Mouse (Mus musculus): Measurements from ENCODE around the gene Cpxm2. TPM values are rescaled to one million over a fixed set of nuclear protein-coding genes. Genes with fewer than 3 reads are reported as not detected.

Gene Cpxm2
- total and polyA plus RNA-seq, 3 experiments: not detected

DNA sequence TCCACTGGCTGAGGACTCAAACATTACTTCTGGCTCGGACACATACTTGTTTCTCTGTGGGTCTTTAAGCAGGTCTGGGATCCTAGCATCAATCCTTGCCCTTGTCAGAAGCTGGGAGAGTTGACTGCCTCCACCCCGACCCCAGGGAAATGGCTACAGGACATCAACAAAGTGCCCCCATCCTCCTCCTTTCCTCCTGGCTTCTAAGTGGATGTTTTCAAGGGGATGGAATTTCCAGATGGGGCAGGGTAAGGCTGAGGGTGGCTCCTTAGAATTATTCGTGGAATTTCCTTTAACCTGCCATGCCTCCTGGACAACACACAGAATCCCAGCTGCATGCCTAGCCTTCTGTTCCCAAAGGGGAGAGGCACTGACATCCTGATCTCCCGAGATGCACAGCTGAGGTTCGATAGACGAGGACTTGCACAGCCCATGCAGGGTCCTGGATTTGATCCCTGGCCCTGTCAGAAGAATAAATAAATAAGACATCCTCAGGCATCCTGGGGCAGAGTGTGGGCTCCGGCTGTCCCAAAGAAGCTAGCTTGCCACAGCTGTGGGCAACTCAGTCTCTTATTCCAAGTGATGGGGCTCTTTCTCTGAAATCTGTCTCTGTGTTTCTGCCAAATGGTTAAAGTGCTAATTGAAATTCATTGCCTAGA lies 43.4 kb upstream of the Cpxm2 start:
- no peak overlapping the region for H3K4me2 ChIP-seq (ENCODE audit: insufficient read depth, low read depth, poor library complexity, severe bottlenecking)
- dilution Hi-C loops (cut with MboI; ENCODE audit: extremely low pct_ligation_motif_present, extremely low pct_unique_long_range_greater_than_20kb, low sequenced_read_pairs) (no loop called here), in situ Hi-C loops (cut with MboI; ENCODE audit: low pct_ligation_motif_present, low pct_unique_long_range_greater_than_20kb, low sequenced_read_pairs) (no loop called here)
- H3K4me3 ChIP-seq (replicated peaks in 1 of 3; ENCODE audit: low read depth in 2 of 3, low read length in 2 of 3, poor library complexity in 1 of 3): no peak overlapping the region
- H3K4me1 ChIP-seq (ENCODE audit: control insufficient read depth in 1 of 2, insufficient read depth in 2 of 2): no peaks in the 10 kb centered on the region
- TF ChIP-seq NELFE (IDR thresholded peaks at IDR 0.05; ENCODE audit: low read depth, low read length) (no peak), UBTF (IDR thresholded peaks at IDR 0.05; ENCODE audit: low read depth, low read length) (no peak), BHLHE40 (IDR thresholded peaks at IDR 0.05; ENCODE audit: low read depth, low read length) (no peak), JUN (IDR thresholded peaks at IDR 0.05; ENCODE audit: insufficient read depth, low read depth, low read length) (no peak), HCFC1 (IDR thresholded peaks at IDR 0.05; ENCODE audit: low read depth, low read length) (no peak), MEF2A (IDR thresholded peaks at IDR 0.05; ENCODE audit: borderline replicate concordance, low read depth, low read length) (no peak), ZMIZ1 (IDR thresholded peaks at IDR 0.05; ENCODE audit: low read depth, low read length) (no peak)
- H3K27ac ChIP-seq (ENCODE audit: insufficient read depth, low read depth): no peak overlapping the region
- no peak overlapping the region for H3K9ac ChIP-seq (ENCODE audit: insufficient read depth, low read depth)
- H3K79me2 ChIP-seq (replicated peaks; ENCODE audit: control insufficient read depth, extremely low read depth, insufficient read depth, poor library complexity, severe bottlenecking): no peaks in the 10 kb centered on the region
- no peaks in the 10 kb centered on the region for H3K9me3 ChIP-seq (replicated peaks; ENCODE audit: low read length)
- DNase-seq (ENCODE audit: extremely low read depth): no peak
- peaks cover 95% of the 10 kb centered on the region for H3K27me3 ChIP-seq (replicated peaks)
- no peaks in the 10 kb centered on the region for H3K36me3 ChIP-seq (replicated peaks in 1 of 2; ENCODE audit: control insufficient read depth in 1 of 2, insufficient read depth in 1 of 2, low read length in 1 of 2)

DNA sequence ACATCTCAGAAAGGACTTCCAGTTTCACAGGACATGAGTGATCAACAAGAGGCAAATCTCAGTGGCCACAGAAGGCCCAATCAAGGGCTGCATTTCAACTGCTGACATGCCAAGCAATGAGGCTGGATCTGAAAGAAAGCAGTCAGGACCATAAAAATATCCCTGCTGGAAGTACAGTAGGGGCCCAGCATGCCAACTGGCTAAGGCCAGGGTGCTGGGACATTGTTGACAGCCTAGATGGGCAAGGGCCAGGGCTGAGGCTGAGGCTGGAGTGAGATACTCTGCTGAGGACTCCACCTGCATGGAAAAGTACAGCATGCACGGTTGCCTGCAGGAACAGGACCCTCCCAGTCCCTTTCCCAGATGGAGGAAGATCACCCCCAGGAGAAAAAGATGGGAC lies 42.0 kb upstream of the Cpxm2 start:
- Histone ChIP-seq H3K36me3 (replicated peaks in 1 of 2; ENCODE audit: control insufficient read depth in 1 of 2, insufficient read depth in 1 of 2, low read length in 1 of 2) (no peaks in the 10 kb centered on the region), H3K9me3 (replicated peaks; ENCODE audit: low read length) (no peaks in the 10 kb centered on the region), H3K9ac (ENCODE audit: insufficient read depth, low read depth) (no peak overlapping the region), H3K27ac (ENCODE audit: insufficient read depth, low read depth) (no peak overlapping the region), H3K27me3 (replicated peaks) (peaks cover 95% of the 10 kb centered on the region), H3K4me1 (ENCODE audit: control insufficient read depth in 1 of 2, insufficient read depth in 2 of 2) (no peaks in the 10 kb centered on the region), H3K4me2 (ENCODE audit: insufficient read depth, low read depth, poor library complexity, severe bottlenecking) (no peak overlapping the region), H3K79me2 (replicated peaks; ENCODE audit: control insufficient read depth, extremely low read depth, insufficient read depth, poor library complexity, severe bottlenecking) (no peaks in the 10 kb centered on the region), H3K4me3 (replicated peaks in 1 of 3; ENCODE audit: low read depth in 2 of 3, low read length in 2 of 3, poor library complexity in 1 of 3) (no peak overlapping the region)
- dilution Hi-C loops (cut with MboI; ENCODE audit: extremely low pct_ligation_motif_present, extremely low pct_unique_long_range_greater_than_20kb, low sequenced_read_pairs): no loop called here
- TF ChIP-seq SIN3A (IDR thresholded peaks at IDR 0.05; ENCODE audit: low read length): no peak
- no peak for TF ChIP-seq HCFC1 (IDR thresholded peaks at IDR 0.05; ENCODE audit: low read depth, low read length)
- TF ChIP-seq ELF1 (IDR thresholded peaks at IDR 0.05; ENCODE audit: low read depth, low read length): no peak
- TF ChIP-seq USF2 (conservative IDR thresholded peaks at IDR 0.05; ENCODE audit: low read depth, low read length): no peak
- TF ChIP-seq JUND (conservative IDR thresholded peaks at IDR 0.05; ENCODE audit: low read depth, low read length): no peak
- no peak for TF ChIP-seq GABPA (IDR thresholded peaks at IDR 0.05; ENCODE audit: insufficient replicate concordance, low read depth, low read length)
- no peak for TF ChIP-seq ZKSCAN1 (IDR thresholded peaks at IDR 0.05; ENCODE audit: borderline replicate concordance, low read depth, low read length)
- TF ChIP-seq MAFK (IDR thresholded peaks at IDR 0.05; ENCODE audit: insufficient replicate concordance, low read length): no peak
- no peak for TF ChIP-seq POLR2A (IDR thresholded peaks at IDR 0.05; ENCODE audit: low read depth, low read length)
- no peak for TF ChIP-seq TBP (conservative IDR thresholded peaks at IDR 0.05; ENCODE audit: low read depth, low read length)
- no peak for TF ChIP-seq ETS1 (conservative IDR thresholded peaks at IDR 0.05; ENCODE audit: low read depth, low read length)
- TF ChIP-seq NELFE (IDR thresholded peaks at IDR 0.05; ENCODE audit: low read depth, low read length): no peak
- TF ChIP-seq POLR2AphosphoS2 (IDR thresholded peaks at IDR 0.05; ENCODE audit: low read depth, low read length): no peak
- TF ChIP-seq IRF4 (IDR thresholded peaks at IDR 0.05; ENCODE audit: low read depth, low read length): no peak
- TF ChIP-seq TCF12 (IDR thresholded peaks at IDR 0.05; ENCODE audit: low read depth, low read length): no peak
- TF ChIP-seq USF1 (IDR thresholded peaks at IDR 0.05; ENCODE audit: low read depth, low read length): no peak
- no peak for TF ChIP-seq MXI1 (IDR thresholded peaks at IDR 0.05; ENCODE audit: low read depth, low read length)
- in situ Hi-C loops (cut with MboI; ENCODE audit: low pct_ligation_motif_present, low pct_unique_long_range_greater_than_20kb, low sequenced_read_pairs): no loop called here
- DNase-seq (ENCODE audit: extremely low read depth): no peak
